Mouse (Mus musculus) embryonic fibroblast, embryonic 13.5 days (primary cell): ENCODE measurements at regions not wholly inside any gene's neighbourhood (a gene's known extent, or its start where the extent isn't known, plus 50 kb on each side); places are given as distances from the start of the nearest gene placed in this dataset.

Experiments
- H3K27ac ChIP-seq: 2 replicates; pipeline ENCODE4 v1.5.1; 2012; ENCODE audit warnings: low read length, control low read depth, inconsistent platforms; ENCODE audit not compliant: insufficient read depth
- H3K4me1 ChIP-seq: 2 replicates; pipeline ENCODE4 v1.6.1; 2011; ENCODE audit warnings: low read length; ENCODE audit not compliant: control insufficient read depth, insufficient read depth
- H3K4me3 ChIP-seq: 2 replicates; pipeline ENCODE4 v1.5.1; 2011; ENCODE audit warnings: mild to moderate bottlenecking, control low read depth, low read length; ENCODE audit not compliant: insufficient read depth
- CTCF ChIP-seq: IDR thresholded peaks from 2 replicates; pipeline ENCODE4 v1.5.1; 2011; ENCODE audit warnings: mild to moderate bottlenecking, control low read depth, low read length, moderate library complexity, borderline replicate concordance; ENCODE audit not compliant: insufficient read depth
- POLR2A ChIP-seq: IDR thresholded peaks from 2 replicates; pipeline ENCODE4 v1.6.1; 2011; ENCODE audit warnings: low read depth, mild to moderate bottlenecking, control low read depth, low read length, moderate library complexity

DNA sequence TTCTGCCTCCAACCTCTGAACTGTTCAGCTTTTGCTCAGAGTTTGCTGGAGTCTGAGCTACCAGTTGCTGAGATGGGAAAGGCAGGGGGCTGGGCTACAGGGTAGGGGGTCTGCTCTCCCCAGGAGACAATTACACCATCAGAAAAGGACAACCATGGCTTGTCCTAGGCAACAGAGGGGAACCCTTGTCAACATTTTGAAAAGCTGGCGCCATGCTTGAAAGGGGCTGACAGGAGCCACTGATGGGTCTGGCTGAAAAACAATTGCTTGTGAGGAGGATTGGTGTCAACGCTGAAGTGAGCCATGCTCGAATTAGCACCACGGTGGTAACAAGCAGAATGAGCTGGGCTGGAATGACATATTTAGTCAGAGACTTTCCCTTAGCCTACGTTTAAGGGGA, 502.8 kb downstream of the Ccdc171 start:
- Histone ChIP-seq H3K27ac (no peak overlapping the region), H3K4me1 (no peaks in the 10 kb centered on the region), H3K4me3 (no peak overlapping the region)
- TF ChIP-seq POLR2A = no peak
- TF ChIP-seq CTCF = no peak

DNA sequence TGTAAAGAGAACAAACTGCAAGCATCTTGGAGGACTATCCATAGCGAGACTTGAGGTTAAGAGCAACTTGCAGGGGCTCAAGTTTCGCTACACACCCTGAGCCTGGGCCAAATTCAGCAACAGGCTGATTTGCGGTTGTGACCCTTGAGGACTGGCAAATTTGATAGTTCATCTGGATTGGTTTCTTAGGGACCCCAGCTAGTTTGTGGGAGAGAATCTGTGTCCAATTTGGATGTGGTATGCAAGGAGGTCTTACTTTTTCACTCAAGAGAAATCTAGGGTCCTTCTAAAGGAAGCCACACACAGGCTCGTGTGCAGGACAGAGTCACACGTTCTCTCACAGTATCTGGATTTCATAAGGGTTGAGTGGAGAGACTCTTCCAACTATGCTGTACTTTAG, 505.6 kb downstream of the Ccdc171 start:
- no peak overlapping the region for H3K4me3 ChIP-seq
- H3K27ac ChIP-seq = no peak overlapping the region
- H3K4me1 ChIP-seq = no peaks in the 10 kb centered on the region
- TF ChIP-seq CTCF (no peak), POLR2A (no peak)

DNA sequence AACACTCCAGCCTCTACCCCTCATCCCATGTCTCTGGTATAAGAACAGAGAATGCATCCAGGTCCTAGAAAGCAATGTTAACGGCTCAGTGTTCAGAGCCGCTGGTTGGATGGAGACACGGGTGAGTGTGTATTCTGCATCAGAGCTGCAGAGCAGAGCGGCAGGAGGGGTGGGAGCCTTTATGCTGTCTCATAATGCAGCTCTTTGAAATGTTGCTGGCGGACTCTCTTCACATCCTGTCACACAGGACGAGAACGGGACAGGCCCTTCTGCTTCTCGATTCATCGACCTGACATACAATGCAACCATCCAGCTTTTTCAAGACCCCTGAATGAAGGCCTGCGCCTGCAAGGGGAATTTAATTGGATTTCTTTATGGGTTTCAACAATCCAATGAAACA, 507.2 kb downstream of the Ccdc171 start:
- TF ChIP-seq POLR2A (no peak), CTCF (no peak)
- Histone ChIP-seq H3K4me1 (no peaks in the 10 kb centered on the region; the same call in 1 of the 2 replicates), H3K4me3 (no peak overlapping the region), H3K27ac (no peak overlapping the region)

DNA sequence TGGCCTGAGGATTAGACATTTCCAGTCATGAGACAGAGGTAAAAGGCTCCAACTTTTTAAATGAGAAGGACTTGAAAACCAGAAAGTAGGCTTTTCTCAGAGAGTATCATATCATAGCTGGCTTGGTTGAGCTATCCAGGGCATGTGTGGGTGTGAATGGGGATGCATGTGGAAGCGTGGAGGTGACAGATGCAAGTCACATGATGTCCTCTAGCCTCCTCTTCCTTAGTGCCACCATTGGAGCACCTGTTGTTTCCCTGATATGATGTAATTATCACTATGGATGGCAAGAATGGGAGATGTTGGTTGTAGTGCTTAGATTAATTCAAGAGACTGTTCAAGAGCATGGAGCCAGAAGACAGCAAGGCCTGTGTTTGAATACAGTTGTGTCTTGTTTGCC, 510.0 kb downstream of the Ccdc171 start:
- H3K27ac ChIP-seq = no peak overlapping the region
- TF ChIP-seq POLR2A (no peak), CTCF (no peak)
- no peak overlapping the region for H3K4me3 ChIP-seq
- no peaks in the 10 kb centered on the region; the same call in 1 of the 2 replicates for H3K4me1 ChIP-seq

DNA sequence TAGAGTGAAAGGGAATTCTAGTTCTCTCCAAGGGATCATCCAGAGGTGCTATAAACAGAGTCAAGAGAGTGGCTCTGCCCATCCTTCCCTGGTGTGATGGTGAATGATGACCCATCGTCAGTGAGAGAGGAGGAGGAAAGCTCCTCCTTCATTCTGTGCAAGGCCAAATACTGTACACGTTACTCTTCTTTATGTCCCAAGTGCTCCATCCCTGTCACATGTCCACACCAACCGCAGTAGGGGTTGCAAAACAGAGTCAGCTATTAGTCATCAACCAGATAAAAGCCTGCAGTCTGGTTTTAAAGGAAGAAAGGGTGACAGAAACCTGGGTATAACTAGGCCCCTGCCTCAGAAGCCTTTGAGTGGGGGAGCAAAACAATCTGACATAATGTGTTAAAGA, 512.2 kb downstream of the Ccdc171 start:
- TF ChIP-seq CTCF = no peak
- TF ChIP-seq POLR2A = no peak
- Histone ChIP-seq H3K4me3 (no peak overlapping the region), H3K27ac (no peak overlapping the region), H3K4me1 (no peaks in the 10 kb centered on the region; the same call in 1 of the 2 replicates)

DNA sequence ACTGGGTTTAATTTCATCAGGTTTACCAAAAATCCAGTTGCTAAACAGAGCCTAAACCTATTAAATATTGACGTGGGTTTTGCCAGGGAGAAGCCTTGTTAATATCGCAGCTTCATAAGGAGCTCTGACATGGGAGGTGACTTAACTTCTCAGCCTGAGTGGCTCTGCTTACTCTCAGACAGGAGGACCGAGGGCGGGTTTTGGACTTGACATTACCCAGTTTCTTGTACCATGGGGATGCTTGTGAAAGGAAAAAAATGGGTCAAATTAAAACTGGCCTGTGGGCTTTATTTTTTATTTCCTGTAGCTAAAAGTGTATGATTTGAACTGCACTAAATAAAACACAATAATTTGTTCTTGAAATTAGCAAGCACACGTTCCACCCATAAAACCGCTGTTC, 524.9 kb downstream of the Ccdc171 start:
- Histone ChIP-seq H3K27ac (no peak overlapping the region), H3K4me3 (no peak overlapping the region), H3K4me1 (no peaks in the 10 kb centered on the region)
- no peak for TF ChIP-seq CTCF
- TF ChIP-seq POLR2A = no peak

DNA sequence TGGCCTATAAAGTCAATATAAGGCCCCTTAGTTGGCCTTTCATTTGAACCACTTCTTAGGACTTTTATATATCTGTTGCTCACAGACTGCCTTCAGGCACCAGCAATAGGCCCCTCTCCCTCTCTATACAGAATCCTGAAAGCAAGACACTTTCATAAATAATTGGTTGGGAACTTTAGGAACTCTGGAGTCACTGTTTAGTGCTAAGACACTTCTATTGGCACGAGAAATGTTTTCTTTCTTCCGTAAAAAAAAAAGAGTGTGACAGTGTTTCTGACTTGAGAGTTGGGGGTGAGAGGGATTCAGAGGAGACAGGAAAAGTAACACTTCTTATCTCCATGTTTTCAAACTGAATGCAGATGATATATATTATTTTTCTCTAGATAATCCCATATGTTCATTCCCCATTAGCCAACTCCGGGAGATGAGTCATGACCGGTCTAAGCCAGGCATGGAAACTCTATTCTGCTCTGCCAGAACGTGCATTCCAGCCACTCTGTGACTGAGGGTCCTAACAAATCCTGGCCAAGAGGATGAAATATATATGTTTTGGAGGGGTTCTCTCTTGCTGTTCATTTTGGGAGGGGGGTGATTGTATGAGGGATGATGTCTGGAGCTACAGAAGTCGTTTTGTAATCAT, 531.6 kb downstream of the Ccdc171 start:
- peak overlapping the region; percentile 47 for H3K27ac ChIP-seq
- H3K4me3 ChIP-seq = no peak overlapping the region
- TF ChIP-seq POLR2A = no peak
- TF ChIP-seq CTCF = no peak
- H3K4me1 ChIP-seq = peaks cover 4% of the 10 kb centered on the region; the same call in 1 of the 2 replicates

DNA sequence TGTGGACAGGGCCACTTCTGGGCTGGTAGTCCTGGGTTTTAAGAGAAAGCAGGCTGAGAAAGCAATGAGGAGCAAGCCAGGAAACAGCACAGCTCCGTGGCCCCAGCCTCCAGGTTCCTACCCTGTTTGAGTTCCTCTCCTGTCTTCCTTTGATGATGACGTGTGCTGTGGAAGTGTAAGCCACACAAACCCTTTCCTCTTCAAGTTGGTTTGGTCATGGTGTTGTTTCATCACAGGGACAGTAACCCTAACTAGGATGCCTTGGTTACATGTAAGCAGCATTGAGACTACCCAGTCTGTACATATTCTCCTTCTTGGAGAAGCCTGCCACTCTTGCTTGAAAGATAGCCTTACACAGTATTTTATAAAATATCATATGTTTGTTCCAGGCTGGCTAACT, 534.8 kb downstream of the Ccdc171 start:
- no peak overlapping the region for H3K4me3 ChIP-seq
- TF ChIP-seq POLR2A (no peak), CTCF (no peak)
- H3K27ac ChIP-seq = no peak overlapping the region
- H3K4me1 ChIP-seq = peaks cover 4% of the 10 kb centered on the region; the same call in 1 of the 2 replicates

DNA sequence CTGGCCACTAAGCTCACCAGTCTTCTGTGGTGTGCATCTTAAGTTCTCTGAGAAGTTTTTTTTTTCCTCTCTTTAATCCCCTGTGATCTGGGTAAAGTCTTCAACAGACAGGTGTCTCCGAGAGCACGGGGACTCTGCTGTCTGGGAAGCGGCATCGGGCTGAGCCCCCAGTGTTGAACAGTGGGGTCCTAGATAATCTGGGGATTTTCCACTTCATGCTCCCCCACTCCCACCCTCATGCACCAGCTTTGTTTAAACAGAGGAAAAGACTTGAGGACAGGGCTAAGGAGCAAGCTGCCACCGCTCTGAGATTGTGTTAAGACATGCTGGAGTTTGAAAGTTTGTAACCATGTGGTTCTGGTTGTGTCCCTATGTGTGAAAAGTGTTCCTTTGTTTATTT, 538.4 kb downstream of the Ccdc171 start:
- H3K4me3 ChIP-seq = no peak overlapping the region
- H3K27ac ChIP-seq = no peak overlapping the region

DNA sequence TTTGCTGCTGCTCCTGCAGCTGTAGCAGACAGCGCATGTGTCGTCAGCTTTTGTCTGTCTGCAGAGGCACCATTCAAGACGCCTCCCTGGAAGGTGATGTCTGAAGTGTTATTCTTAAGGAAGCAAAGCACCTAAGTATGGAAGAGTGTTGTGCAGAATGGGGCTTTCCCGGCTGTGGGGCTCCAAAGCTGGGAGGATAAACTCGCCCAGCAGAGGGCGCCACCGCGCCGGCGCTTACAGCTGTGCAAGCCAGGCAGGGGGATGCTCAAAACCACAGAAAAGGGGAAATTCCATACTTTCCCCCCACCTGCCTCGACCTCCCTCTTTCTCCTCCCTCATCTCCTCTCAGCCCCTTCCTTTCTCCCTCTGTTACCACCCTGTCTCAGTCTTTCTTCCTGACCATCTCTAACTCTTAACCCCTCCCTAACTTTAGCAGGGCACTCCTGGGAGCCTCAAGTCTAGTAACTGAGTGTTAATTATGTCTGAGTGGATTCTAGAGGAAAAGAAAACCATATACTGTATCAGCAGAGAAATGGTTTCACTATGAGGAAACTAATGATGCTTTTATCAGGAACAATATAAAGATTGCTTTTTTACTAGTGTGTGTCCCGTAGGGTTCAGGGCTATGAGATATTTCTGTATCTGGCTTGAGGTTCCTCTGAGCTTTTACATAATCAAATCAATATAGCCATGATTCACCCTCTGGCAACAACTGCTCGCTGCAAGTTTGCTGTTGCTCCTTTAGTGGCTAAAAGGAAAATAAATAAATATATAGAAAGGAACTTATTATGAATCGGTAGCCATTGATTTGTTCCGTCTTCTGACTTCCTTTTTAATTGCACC, 539.5 kb downstream of the Ccdc171 start:
- Histone ChIP-seq H3K27ac (no peak overlapping the region), H3K4me3 (no peak overlapping the region), H3K4me1 (peaks cover 2% of the 10 kb centered on the region)
- TF ChIP-seq POLR2A (no peak), CTCF (peak; percentile 51)

More for the DNA sequence above, 538.4 kb downstream of the Ccdc171 start:
- H3K4me1 ChIP-seq = peaks cover 2% of the 10 kb centered on the region
- no peak for TF ChIP-seq CTCF
- TF ChIP-seq POLR2A = no peak
